Mouse (Mus musculus): Measurements from ENCODE around the gene Txn1. TPM values are rescaled to one million over a fixed set of nuclear protein-coding genes. Genes with fewer than 3 reads are reported as not detected.

Gene Txn1
- total and polyA plus RNA-seq, 2 experiments from 2014 or later: 96.5 to 352 TPM

DNA sequence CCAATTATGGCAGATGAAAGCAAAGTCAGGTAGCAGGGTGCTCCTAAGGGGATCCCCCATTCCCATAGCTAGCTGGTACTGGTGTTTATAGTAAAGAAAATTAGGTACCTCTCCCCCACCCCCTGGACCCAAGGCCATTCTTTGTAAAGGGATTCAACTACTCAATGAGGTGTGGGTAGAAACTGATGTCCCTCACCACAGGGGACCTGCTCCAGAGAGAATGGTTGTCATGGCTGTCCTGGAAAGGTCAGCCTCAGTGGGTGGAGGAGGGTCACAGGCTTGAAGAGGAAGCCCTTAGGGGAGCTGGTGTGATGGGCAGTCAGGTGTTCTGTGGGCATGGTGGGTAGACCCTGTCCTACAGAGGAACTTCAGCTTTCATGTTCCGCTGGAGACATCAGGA is 35.7 kb downstream of the Txn1 start:
- no peak for ATAC-seq (ENCODE audit: low FRiP score)
- WGBS: 65% methylated on average over 1 of the region's 1 CpGs

DNA sequence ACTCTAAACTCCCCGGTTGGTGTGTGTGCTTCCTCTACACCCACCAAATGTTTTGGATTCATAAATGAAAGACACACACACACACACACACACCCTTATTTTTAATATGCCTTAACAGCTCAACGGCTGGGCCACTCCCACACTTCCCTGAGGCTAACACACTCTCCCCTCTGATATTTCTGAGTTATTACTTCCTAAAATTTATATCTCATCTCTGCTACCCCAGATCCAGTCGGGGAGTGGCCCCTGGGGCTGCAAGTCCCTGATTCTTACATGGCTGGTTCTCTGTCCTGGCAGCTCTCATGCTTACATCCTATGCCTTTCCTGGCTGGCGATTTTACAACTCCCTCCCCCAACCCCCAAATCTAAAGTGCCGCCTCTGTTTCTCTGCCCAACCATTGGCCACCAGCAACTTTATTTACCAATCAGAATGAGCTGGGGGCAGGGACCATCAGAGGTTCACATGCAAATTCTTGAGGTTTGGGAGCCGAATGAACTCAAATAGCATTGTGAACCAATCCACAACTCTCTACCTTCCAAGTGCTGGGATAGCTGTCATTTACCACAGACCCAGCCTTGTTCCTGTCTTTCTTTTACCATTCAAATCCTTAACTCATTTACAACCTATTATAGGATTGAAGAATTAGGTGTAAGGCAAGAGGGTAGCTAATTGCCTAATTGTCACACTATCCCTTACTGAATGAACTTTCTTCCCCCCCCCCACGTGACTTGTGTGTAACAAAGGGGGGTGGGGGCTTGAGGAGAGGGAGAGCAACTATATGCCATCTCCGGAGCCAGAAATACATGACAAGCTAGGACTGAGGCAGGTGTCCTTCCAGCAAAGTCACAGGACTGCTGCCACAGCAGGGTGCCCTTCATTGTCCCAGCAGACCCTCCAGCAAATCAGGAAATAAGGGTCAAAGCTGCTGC is 36.5 kb downstream of the Txn1 start:
- Histone ChIP-seq H3K4me1 (ENCODE audit: insufficient read depth, low read length) (peaks cover 3% of the 10 kb centered on the region; the same call in 1 of the 2 replicates), H3K36me3 (ENCODE audit: insufficient read depth, low read length) (no peaks in the 10 kb centered on the region), H3K4me3 (ENCODE audit: low read depth, low read length) (no peak overlapping the region), H3K9ac (replicated peaks; ENCODE audit: low read length, poor library complexity, severe bottlenecking) (no peak overlapping the region), H3K9me3 (ENCODE audit: low read length) (no peaks in the 10 kb centered on the region), H3K27ac (ENCODE audit: low read depth, low read length) (no peak overlapping the region), H3K4me2 (ENCODE audit: low read depth, low read length, poor library complexity, severe bottlenecking) (no peak overlapping the region), H3K27me3 (ENCODE audit: insufficient read depth, low read length) (no peaks in the 10 kb centered on the region)
- no peak for TF ChIP-seq CTCF (IDR thresholded peaks at IDR 0.05)
- ATAC-seq (ENCODE audit: low FRiP score) (no peak), DNase-seq (ENCODE audit: low spot score) (no peak)
- 16% methylated on average over 8 of the region's 8 CpGs for WGBS

More for the DNA sequence above, 35.7 kb downstream of the Txn1 start:
- Histone ChIP-seq H3K36me3 (ENCODE audit: insufficient read depth, low read length) (no peaks in the 10 kb centered on the region), H3K4me2 (ENCODE audit: low read depth, low read length, poor library complexity, severe bottlenecking) (no peak overlapping the region), H3K4me3 (ENCODE audit: low read depth, low read length) (no peak overlapping the region), H3K9ac (replicated peaks; ENCODE audit: low read length, poor library complexity, severe bottlenecking) (no peak overlapping the region), H3K9me3 (ENCODE audit: low read length) (no peaks in the 10 kb centered on the region), H3K27ac (ENCODE audit: low read depth, low read length) (no peak overlapping the region), H3K27me3 (ENCODE audit: insufficient read depth, low read length) (no peaks in the 10 kb centered on the region), H3K4me1 (ENCODE audit: insufficient read depth, low read length) (peaks cover 3% of the 10 kb centered on the region; the same call in 1 of the 2 replicates)
- no peak for TF ChIP-seq CTCF (IDR thresholded peaks at IDR 0.05)
- no peak for DNase-seq (ENCODE audit: low spot score)

DNA sequence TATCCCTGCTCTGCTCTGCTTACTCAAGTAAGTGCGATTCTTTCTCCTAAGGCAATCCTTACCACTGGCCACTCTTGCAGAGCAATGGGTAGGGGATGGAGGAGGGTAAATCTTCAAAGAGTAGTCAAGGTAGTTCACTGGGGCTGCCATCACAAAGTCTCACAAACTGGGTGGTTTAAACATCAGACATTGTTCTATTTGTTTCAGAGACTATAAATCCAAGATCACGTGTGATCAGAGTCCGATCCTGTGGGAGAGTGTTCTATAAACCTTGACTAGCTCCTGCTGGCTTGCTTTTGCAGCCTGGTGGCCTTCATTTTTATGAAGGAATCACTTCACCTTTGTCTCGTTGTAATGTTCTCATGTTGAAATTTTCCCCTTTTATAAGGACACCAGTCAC is 39.5 kb downstream of the Txn1 start:
- ATAC-seq (ENCODE audit: low FRiP score): no peak
- Histone ChIP-seq H3K9ac (replicated peaks; ENCODE audit: low read length, poor library complexity, severe bottlenecking) (no peak overlapping the region), H3K27ac (ENCODE audit: low read depth, low read length) (no peak overlapping the region), H3K4me2 (ENCODE audit: low read depth, low read length, poor library complexity, severe bottlenecking) (no peak overlapping the region), H3K4me3 (ENCODE audit: low read depth, low read length) (no peak overlapping the region), H3K9me3 (ENCODE audit: low read length) (no peaks in the 10 kb centered on the region), H3K36me3 (ENCODE audit: insufficient read depth, low read length) (no peaks in the 10 kb centered on the region), H3K4me1 (ENCODE audit: insufficient read depth, low read length) (no peaks in the 10 kb centered on the region), H3K27me3 (ENCODE audit: insufficient read depth, low read length) (no peaks in the 10 kb centered on the region)
- TF ChIP-seq CTCF (IDR thresholded peaks at IDR 0.05): no peak
- no peak for DNase-seq (ENCODE audit: low spot score)
- WGBS: 81% methylated on average over 4 of the region's 4 CpGs

DNA sequence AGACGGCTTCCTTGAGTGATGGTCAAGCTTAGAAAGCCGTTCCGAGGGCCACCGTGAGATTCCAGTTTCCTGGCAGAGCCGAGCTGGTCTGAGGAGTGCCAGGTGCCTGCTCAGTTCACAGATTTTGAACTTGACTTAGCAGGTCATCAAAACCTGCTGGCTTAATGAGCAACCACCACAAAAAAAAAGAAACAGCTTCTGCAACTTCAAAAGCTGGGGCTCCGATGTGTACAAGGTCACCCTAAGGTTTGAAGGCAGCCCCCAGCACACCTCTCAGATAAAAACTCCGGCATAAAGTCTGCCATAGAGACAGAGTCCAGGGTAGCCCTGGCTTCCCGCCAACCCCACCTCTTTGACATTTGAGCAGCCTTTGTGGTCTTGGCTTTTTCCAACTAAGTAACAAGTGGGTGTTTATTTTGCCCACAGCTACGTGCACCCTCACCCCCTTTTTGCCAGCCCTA is 40.0 kb downstream of the Txn1 start, which contains the start of gene D630039A03Rik:
TSS of gene D630039A03Rik (minus strand) at position 97 of the 461 bp plus-strand sequence.
- ATAC-seq (ENCODE audit: low FRiP score): no peak

DNA sequence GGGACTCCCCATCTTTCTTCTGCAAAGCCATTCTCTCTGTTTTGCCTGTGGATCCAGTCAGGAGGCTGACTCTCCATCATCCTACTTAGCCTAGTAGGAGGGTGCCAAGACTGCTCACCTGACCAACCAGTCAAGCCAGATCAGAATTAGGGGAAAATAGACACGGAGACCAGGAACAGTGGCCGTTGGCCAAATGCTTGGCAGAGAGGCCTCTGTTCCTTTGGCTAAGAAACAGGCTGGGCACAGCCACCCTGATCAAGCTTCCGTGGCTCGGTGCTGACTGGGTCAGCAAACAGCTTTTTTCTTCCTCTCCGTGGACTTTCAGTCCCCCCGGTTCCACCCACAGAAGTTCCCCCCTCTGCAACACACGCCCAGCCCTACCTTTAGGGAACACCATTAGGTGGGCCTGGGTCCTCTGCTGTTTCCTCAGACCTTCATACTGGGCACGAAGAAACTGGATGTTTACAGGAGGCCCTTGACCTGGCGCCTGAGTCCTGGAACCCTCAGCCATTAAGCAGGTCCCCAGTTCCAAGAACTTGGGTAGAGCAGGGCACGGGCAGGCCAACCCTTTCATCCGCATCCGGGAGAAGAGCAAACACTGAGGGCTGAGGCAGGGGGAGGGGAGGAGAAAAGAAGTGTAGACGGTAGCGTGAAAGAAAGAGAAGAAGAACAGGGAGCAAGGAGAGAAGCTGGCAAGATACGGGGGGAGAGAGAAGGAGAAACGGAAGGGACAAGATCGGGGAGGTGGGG is 40.8 kb downstream of the Txn1 start:
- H3K4me3 ChIP-seq (ENCODE audit: low read depth, low read length): no peak overlapping the region
- H3K9me3 ChIP-seq (ENCODE audit: low read length): no peaks in the 10 kb centered on the region
- no peaks in the 10 kb centered on the region for H3K36me3 ChIP-seq (ENCODE audit: insufficient read depth, low read length)
- no peaks in the 10 kb centered on the region for H3K27me3 ChIP-seq (ENCODE audit: insufficient read depth, low read length)
- peak; percentile 69 for DNase-seq (ENCODE audit: low spot score)
- no peak overlapping the region for H3K27ac ChIP-seq (ENCODE audit: low read depth, low read length)
- ATAC-seq (ENCODE audit: low FRiP score): 0 out of 2 replicates have a peak, but pooled peaks have one; percentile 41
- H3K4me1 ChIP-seq (ENCODE audit: insufficient read depth, low read length): no peaks in the 10 kb centered on the region
- no peak overlapping the region for H3K4me2 ChIP-seq (ENCODE audit: low read depth, low read length, poor library complexity, severe bottlenecking)
- WGBS: 44% methylated on average over 17 of the region's 17 CpGs
- H3K9ac ChIP-seq (replicated peaks; ENCODE audit: low read length, poor library complexity, severe bottlenecking): no peak overlapping the region
- no peak for TF ChIP-seq CTCF (IDR thresholded peaks at IDR 0.05)

More for the DNA sequence above, 40.0 kb downstream of the Txn1 start, which contains the start of gene D630039A03Rik:
- no peak within 1 kb of the TSS for H3K27ac ChIP-seq (ENCODE audit: low read depth, low read length)
- H3K27me3 ChIP-seq (ENCODE audit: insufficient read depth, low read length): no peaks in the 10 kb centered on the region
- no peak within 1 kb of the TSS for H3K9ac ChIP-seq (replicated peaks; ENCODE audit: low read length, poor library complexity, severe bottlenecking)
- H3K36me3 ChIP-seq (ENCODE audit: insufficient read depth, low read length): no peaks in the 10 kb centered on the region
- H3K4me1 ChIP-seq (ENCODE audit: insufficient read depth, low read length): no peaks in the 10 kb centered on the region
- DNase-seq (ENCODE audit: low spot score): no peak
- H3K4me3 ChIP-seq (ENCODE audit: low read depth, low read length): no peak within 1 kb of the TSS
- WGBS: 35% methylated on average over 9 of the region's 9 CpGs
- no peak for TF ChIP-seq CTCF (IDR thresholded peaks at IDR 0.05)
- H3K9me3 ChIP-seq (ENCODE audit: low read length): no peaks in the 10 kb centered on the region
- H3K4me2 ChIP-seq (ENCODE audit: low read depth, low read length, poor library complexity, severe bottlenecking): no peak within 1 kb of the TSS

Measured in midbrain, postnatal 0 days (tissue).